Mouse (Mus musculus) liver, adult 2 months (tissue): ENCODE data around the gene Hist1h2aa.

ENCODE experiments used
- CTCF ChIP-seq: fragments of 200-500 bp; IDR thresholded peaks from 2 replicates; pipeline ENCODE4 v1.5.1; 2011; ENCODE audit warnings: low read depth, low read length, control low read depth
- POLR2A ChIP-seq: fragments of 200-500 bp; IDR thresholded peaks from 2 replicates; pipeline ENCODE4 v1.6.1; 2011; ENCODE audit warnings: low read length, control low read depth; ENCODE audit not compliant: insufficient read depth; ENCODE audit errors: extremely low read depth

DNA sequence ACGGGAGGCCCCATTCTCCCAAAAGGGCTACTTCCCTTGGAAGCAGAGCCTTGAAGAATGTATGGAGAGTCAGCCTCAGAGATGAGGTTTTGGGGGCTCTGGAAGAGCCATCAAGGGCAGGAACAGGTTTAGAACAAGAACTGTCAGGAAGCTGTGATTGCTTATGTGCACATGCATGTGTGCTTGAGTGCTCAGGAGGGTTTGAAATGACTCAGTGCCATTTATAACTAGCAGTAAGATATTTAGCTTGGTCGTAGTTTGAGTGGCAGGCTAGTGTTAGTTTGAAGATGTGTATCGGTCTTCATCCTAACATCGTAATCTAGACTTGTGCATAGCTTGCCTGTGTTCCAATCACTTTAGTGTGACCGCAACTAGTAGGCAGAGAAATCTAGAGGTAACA is 27.4 kb upstream of the Hist1h2aa start:
- TF ChIP-seq CTCF (no peak), POLR2A (no peak)
